Mouse (Mus musculus) cortical plate, adult 2 months (tissue): ENCODE measurements around the gene Fbxl16. TPM values are rescaled to one million over a fixed set of nuclear protein-coding genes. Genes with fewer than 3 reads are reported as not detected.

Experiments
- H3K27ac ChIP-seq: fragments of 200-500 bp; 2 replicates; pipeline ENCODE4 v1.5.1; 2012; ENCODE audit warnings: low read length, control low read depth, inconsistent platforms; ENCODE audit not compliant: insufficient read depth
- H3K4me1 ChIP-seq: fragments of 200-500 bp; 2 replicates; pipeline ENCODE4 v1.6.1; 2011; ENCODE audit warnings: low read length; ENCODE audit not compliant: control insufficient read depth, insufficient read depth
- H3K4me3 ChIP-seq: fragments of 200-500 bp; 2 replicates; pipeline ENCODE4 v1.5.1; 2011; ENCODE audit warnings: mild to moderate bottlenecking, low read length, control low read depth; ENCODE audit not compliant: insufficient read depth
- CTCF ChIP-seq: fragments of 200-500 bp; IDR thresholded peaks from 2 replicates; pipeline ENCODE4 v1.5.1; 2011; ENCODE audit warnings: mild to moderate bottlenecking, control low read depth, low read length; ENCODE audit not compliant: insufficient read depth; ENCODE audit errors: extremely low read depth
- POLR2A ChIP-seq: fragments of 200-500 bp; IDR thresholded peaks from 2 replicates; pipeline ENCODE4 v1.6.1; 2011; ENCODE audit warnings: mild to moderate bottlenecking, low read length, control low read depth; ENCODE audit not compliant: insufficient read depth; ENCODE audit errors: extremely low read depth
- polyA plus RNA-seq: library from polyadenylated mRNA; depleted of rRNA; stranded (reverse); fragments of >200 nt; gene quantifications from 2 replicates; pipeline ENCODE4 v1.2.3, GENCODE M21; 2012

The Fbxl16 gene
- polyA plus RNA-seq, 1 experiment = 731 TPM

GRCm38 (mm10) chr17:25837076-25837410 is 28.2 kb downstream of the Fbxl16 start, which contains the start of gene Rhbdl1:
TSS of gene Rhbdl1 (minus strand) at chr17:25837295.
- peaks cover 5% of the 10 kb centered on the region for H3K4me1 ChIP-seq
- TF ChIP-seq CTCF (no peak), POLR2A (peak; percentile 71; the same call in 1 of the 2 replicates)

GRCm38 (mm10) chr17:25837533-25837932 is 28.6 kb downstream of the Fbxl16 start:
- Histone ChIP-seq H3K4me1 (peaks cover 5% of the 10 kb centered on the region), H3K27ac (peak overlapping the region; percentile 69; the same call in 1 of the 2 replicates), H3K4me3 (no peak overlapping the region; the same call in 1 of the 2 replicates)
- TF ChIP-seq POLR2A (no peak), CTCF (no peak)

More at GRCm38 (mm10) chr17:25837076-25837410, 28.2 kb downstream of the Fbxl16 start, which contains the start of gene Rhbdl1:
- Histone ChIP-seq H3K27ac (peak within 1 kb of the TSS; percentile 69), H3K4me3 (peak within 1 kb of the TSS; percentile 51)

DNA sequence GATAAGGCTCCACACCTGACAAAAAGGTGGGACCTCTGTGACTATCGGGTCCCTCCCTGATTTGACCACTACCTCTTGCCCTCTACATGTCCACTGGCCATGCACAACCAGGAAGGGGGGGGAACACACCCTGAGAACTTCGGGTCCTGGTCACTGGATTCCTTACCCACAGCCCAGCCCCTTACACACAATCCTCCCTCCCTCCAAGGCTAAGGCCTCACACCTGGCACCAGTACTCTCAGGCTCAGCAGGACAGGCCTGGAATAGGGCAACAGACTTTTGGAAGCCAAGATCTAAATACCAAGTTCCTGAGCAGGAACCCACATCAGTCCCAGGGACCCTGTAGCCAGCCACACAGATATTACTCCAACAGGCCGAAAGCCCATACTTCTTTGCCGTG is 30.0 kb downstream of the Fbxl16 start:
- H3K4me3 ChIP-seq = no peak overlapping the region
- H3K4me1 ChIP-seq = peaks cover 10% of the 10 kb centered on the region
- no peak for TF ChIP-seq POLR2A
- no peak for TF ChIP-seq CTCF
- H3K27ac ChIP-seq = no peak overlapping the region

DNA sequence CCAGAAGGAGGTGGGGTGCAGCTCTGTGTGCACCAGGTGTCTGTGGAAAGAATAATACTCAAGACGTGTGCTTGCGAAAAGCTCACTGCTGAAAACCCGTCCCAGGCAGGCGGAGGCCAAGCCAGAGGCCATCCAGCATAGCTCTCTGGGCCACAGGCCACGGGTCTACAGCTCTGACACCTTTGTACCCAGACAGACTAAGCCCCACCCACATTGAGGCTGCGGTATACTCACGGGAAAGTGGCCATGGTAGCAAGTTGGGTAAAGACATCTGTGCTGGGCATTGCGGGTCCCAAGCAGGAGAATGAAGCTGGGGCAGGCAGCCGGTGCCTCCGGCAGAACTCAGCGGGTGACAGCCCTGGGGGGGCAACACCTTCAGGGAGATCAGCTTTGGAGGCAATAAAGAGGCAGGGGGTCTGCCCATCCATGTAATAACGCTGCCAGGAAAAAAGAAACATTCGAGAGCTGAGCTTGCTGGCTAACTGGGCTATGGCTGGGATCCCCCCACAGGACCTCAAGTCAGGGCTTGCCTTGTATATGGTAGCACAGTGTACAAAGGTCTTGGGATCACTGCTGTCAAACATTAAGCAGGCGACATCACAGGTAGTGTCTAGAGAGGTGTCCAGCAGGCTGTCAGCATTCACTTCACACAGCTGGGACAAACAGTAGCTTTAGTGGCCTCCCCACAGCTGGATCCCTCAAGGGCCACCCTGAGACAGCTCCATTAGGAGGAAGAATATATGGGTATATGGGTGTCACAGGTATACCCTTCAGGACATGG is 30.8 kb downstream of the Fbxl16 start:
- H3K4me1 ChIP-seq = peaks cover 10% of the 10 kb centered on the region
- H3K4me3 ChIP-seq = no peak overlapping the region
- TF ChIP-seq POLR2A (no peak), CTCF (no peak)
- no peak overlapping the region for H3K27ac ChIP-seq

GRCm38 (mm10) chr17:25840519-25840918 is 31.6 kb downstream of the Fbxl16 start:
- peaks cover 8% of the 10 kb centered on the region for H3K4me1 ChIP-seq
- H3K4me3 ChIP-seq = no peak overlapping the region
- H3K27ac ChIP-seq = no peak overlapping the region
- TF ChIP-seq POLR2A (no peak), CTCF (no peak)

DNA sequence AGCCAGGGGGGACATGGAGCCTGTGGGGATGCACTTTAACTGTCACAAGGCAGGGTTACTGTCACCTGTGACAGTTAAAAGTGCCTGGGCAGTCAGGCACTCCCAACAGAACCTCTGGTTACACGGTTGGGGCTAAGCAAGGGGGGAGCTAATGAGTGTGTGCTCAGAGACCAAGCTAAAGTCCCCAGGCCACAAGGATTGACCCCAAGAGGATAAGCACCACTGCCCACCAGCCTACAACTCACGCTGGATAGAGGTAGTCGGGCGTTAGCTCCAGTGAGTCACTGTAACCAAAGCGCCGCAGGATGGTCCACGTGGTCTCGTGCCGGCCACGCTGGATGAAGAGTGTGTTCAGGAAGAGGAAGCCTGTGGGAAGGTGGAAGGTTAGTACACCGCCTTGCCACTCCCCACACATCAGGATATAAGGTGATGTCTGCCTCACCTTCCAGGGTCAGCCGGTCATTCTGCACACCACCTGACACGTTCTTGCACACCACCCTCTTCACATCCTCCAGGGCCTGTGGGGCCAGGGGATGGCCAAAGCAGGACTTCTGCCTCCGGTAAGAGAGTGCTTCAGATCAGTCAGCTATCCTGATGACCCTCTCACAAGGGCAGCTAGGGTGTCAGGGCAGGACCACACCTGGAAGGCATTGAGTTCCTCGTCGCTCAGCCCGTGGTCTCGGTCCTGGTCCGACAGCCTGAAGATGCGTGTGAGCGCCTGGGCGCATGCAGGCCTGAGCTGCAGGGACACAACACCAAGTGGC is 32.4 kb downstream of the Fbxl16 start, which contains the start of gene Gm20683:
Gm20683 (minus strand) TSS at position 647 of the 764 bp plus-strand sequence.
- Histone ChIP-seq H3K27ac (no peak within 1 kb of the TSS), H3K4me3 (no peak within 1 kb of the TSS; the same call in 1 of the 2 replicates), H3K4me1 (peaks cover 5% of the 10 kb centered on the region)
- TF ChIP-seq CTCF (no peak), POLR2A (no peak)

DNA sequence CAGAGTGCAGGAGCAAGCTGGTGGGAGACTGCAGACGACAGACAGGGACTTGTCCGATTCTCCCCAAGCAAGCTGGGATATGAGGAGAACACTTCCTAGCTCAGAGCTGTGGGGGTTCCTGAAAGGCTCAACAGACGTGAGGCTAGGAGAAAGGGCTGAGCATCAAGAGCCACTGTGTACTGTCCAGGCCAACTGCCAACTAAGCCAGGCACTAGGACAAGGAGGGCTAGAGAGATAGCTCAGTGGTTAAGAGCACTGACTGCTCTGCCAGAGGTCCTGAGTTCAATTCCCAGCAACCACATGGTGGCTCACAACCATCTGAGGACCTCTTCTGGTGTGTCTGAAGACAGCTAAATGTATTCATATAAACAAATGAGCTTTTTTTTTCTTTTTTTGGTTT is 33.6 kb downstream of the Fbxl16 start:
- TF ChIP-seq POLR2A (no peak), CTCF (no peak)
- no peak overlapping the region; the same call in 1 of the 2 replicates for H3K4me3 ChIP-seq
- no peak overlapping the region for H3K27ac ChIP-seq
- H3K4me1 ChIP-seq = peaks cover 5% of the 10 kb centered on the region

DNA sequence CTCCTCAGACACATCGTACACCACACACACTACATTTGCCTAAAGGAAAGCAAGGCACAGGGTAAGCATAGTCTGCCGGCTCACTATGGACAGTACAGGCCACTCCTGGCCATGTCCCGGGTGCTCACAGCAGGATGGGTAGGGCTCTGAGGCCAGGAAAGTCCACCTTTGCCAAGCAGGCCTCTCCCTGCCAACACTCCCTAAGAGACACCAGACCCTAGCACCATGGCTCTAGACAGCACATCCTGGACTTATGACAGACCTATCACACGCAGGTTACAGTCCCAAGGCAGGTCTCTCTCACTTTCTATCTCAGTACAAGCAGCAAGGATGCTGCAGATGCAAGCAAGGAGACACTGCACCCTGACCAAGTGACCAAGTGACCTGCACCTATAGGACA is 34.2 kb downstream of the Fbxl16 start:
- H3K4me1 ChIP-seq = peaks cover 5% of the 10 kb centered on the region
- TF ChIP-seq CTCF (no peak), POLR2A (no peak)
- peak overlapping the region; percentile 85; the same call in 1 of the 2 replicates for H3K4me3 ChIP-seq
- no peak overlapping the region for H3K27ac ChIP-seq

- H3K4me3 ChIP-seq = peak overlapping the region; percentile 85
- TF ChIP-seq POLR2A = no peak
- peaks cover 5% of the 10 kb centered on the region for H3K4me1 ChIP-seq
- H3K27ac ChIP-seq = peak overlapping the region; percentile 82
These were observed 34.9 kb downstream of the Fbxl16 start for GRCm38 (mm10) chr17:25843636-25844395.
